Mouse (Mus musculus): ENCODE results near the gene H2-Aa.

GRCm38 (mm10) chr17:34256501-34256900, 31.1 kb downstream of the H2-Aa start:
- TF ChIP-seq CTCF (IDR thresholded peaks at IDR 0.05; ENCODE audit: insufficient read depth, low read depth, low read length) = no peak
- TF ChIP-seq POLR2A (IDR thresholded peaks at IDR 0.05; ENCODE audit: insufficient read depth, low read depth, low read length) = no peak

Measured in olfactory bulb, adult 2 months (tissue).